7 mouse cellular contexts compared by ENCODE assay signal in the genomic region with DNA sequence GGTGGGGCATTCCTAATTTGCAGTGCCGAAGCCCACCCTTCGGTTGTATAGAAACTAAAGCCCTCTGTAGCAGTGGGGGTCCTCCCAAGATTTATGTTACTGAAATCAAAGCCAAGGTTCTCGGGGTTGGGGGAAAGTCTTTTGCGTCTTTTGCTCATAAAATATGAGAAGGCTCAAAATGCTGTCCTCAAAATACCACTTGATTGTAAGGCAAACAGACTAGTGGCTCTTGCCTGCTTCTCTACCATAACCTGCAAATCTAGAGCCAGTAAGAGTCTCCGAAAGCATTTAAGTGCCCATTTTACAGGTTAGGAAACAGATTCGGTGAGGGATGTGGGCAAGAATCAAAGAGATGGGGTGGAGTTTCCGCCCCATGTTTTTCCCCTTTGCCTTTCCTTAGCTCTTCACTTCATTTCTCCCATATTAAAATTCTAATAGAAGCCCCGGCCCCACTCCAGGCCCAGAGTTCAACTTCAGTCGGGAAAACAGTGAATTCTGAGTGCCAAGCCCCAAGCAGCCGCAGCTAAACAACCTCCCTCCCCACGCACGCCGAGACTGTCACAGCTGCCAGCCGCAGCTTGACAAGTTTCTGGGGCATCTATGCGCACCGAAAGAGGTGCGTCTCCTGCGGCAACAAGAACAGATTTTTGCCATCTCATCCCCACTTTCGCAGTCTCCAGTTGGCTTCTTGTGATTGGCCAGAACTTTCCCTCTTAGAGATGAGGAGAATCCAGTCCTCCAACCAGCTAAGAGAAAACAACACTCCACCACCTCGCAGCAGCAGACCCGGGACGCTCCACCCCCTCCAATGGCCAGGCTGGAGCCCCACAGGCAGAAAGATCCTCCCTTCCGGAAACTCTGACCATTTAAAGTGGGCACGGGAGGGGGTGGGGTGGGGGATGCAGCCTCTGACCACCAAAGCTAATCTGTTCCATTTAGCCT. TPM values are rescaled to one million over a fixed set of nuclear protein-coding genes. Genes with fewer than 3 reads are reported as not detected.
DNase-seq lines count a peak whose midpoint lies in the region; ATAC-seq and TF ChIP-seq lines count a peak whose summit lies in the region.

No protein-coding gene starts in this region.

- no peak for TF ChIP-seq POLR2A in bone marrow macrophage, adult 2 months (IDR thresholded peaks at IDR 0.05; ENCODE audit: borderline replicate concordance, low read depth, low read length)

- peak overlapping the region; percentile 77 for H3K9ac ChIP-seq in embryonic facial prominence, embryonic 14.5 days (ENCODE audit: low read depth, low read length)
- peak overlapping the region; percentile 84 for H3K9ac ChIP-seq in midbrain, embryonic 13.5 days (replicated peaks)
- H3K9ac ChIP-seq in stomach, embryonic 16.5 days (ENCODE audit: low read length), result peak overlapping the region; percentile 76

- H3K9me3 ChIP-seq in embryonic facial prominence, embryonic 14.5 days (ENCODE audit: control insufficient read depth, low read length), result no peaks in the 10 kb centered on the region
- no peaks in the 10 kb centered on the region for H3K9me3 ChIP-seq in limb, embryonic 10.5 days (replicated peaks)
- no peaks in the 10 kb centered on the region for H3K9me3 ChIP-seq in midbrain, embryonic 13.5 days
- H3K9me3 ChIP-seq in stomach, embryonic 16.5 days (replicated peaks; ENCODE audit: control insufficient read depth, low read length), result no peaks in the 10 kb centered on the region

- DNase-seq in embryonic facial prominence, embryonic 14.5 days (ENCODE audit: low spot score), result peak; percentile 94
- peak; percentile 87 for DNase-seq in heart, adult 8-10 months (ENCODE audit: low spot score)
- DNase-seq in kidney, adult 18-20 months, result peak; percentile 68
- peak; percentile 79 for DNase-seq in limb, embryonic 10.5 days (ENCODE audit: low spot score)

- H3K27ac ChIP-seq in bone marrow macrophage, adult 2 months (ENCODE audit: insufficient read depth, low read depth, low read length), result peak overlapping the region; percentile 92
- H3K27ac ChIP-seq in embryonic facial prominence, embryonic 14.5 days (replicated peaks; ENCODE audit: low read depth, low read length), result peak overlapping the region; percentile 95
- peak overlapping the region; percentile 94 for H3K27ac ChIP-seq in limb, embryonic 10.5 days
- H3K27ac ChIP-seq in midbrain, embryonic 13.5 days, result 0 out of 2 replicates have a peak overlapping the region, but pooled peaks have one; percentile 68
- peak overlapping the region; percentile 92 for H3K27ac ChIP-seq in stomach, embryonic 16.5 days (ENCODE audit: low read length)

- H3K4me1 ChIP-seq in bone marrow macrophage, adult 2 months (ENCODE audit: control insufficient read depth, insufficient read depth, low read length), result peaks cover 17% of the 10 kb centered on the region
- H3K4me1 ChIP-seq in embryonic facial prominence, embryonic 14.5 days (ENCODE audit: control insufficient read depth, insufficient read depth, low read length), result peaks cover 21% of the 10 kb centered on the region
- peaks cover 29% of the 10 kb centered on the region for H3K4me1 ChIP-seq in limb, embryonic 10.5 days
- peaks cover 25% of the 10 kb centered on the region for H3K4me1 ChIP-seq in midbrain, embryonic 13.5 days (replicated peaks)
- peaks cover 18% of the 10 kb centered on the region for H3K4me1 ChIP-seq in stomach, embryonic 16.5 days (ENCODE audit: control insufficient read depth, insufficient read depth, low read length)

- TF ChIP-seq CTCF in bone marrow macrophage, adult 2 months (IDR thresholded peaks at IDR 0.05; ENCODE audit: low read depth, low read length), result no peak

- peak; percentile 95 for ATAC-seq in embryonic facial prominence, embryonic 14.5 days (ENCODE audit: low read depth)
- peak; percentile 82 for ATAC-seq in midbrain, embryonic 13.5 days
- peak; percentile 86 for ATAC-seq in stomach, embryonic 16.5 days (ENCODE audit: insufficient read depth, low FRiP score)

- no peaks in the 10 kb centered on the region for H3K27me3 ChIP-seq in embryonic facial prominence, embryonic 14.5 days (replicated peaks; ENCODE audit: control insufficient read depth, insufficient read depth, low read length)
- no peaks in the 10 kb centered on the region for H3K27me3 ChIP-seq in limb, embryonic 10.5 days (ENCODE audit: low read depth, poor library complexity, severe bottlenecking)
- 0 out of 2 replicates have a peak, but pooled peaks cover 5% of the 10 kb centered on the region for H3K27me3 ChIP-seq in midbrain, embryonic 13.5 days
- H3K27me3 ChIP-seq in stomach, embryonic 16.5 days (ENCODE audit: control insufficient read depth, insufficient read depth, low read length), result no peaks in the 10 kb centered on the region

- WGBS in embryonic facial prominence, embryonic 14.5 days, result 2% methylated on average over 24 of the region's 24 CpGs
- 3% methylated on average over 24 of the region's 24 CpGs for WGBS in limb, embryonic 10.5 days
- WGBS in midbrain, embryonic 13.5 days, result 3% methylated on average over 24 of the region's 24 CpGs
- whole genome bisulfite sequencing in stomach, embryonic 16.5 days, result 3% methylated on average over 24 of the region's 24 CpGs

- H3K4me2 ChIP-seq in embryonic facial prominence, embryonic 14.5 days (ENCODE audit: low read depth, low read length), result peak overlapping the region; percentile 94
- peak overlapping the region; percentile 86 for H3K4me2 ChIP-seq in midbrain, embryonic 13.5 days (replicated peaks)
- peak overlapping the region; percentile 94 for H3K4me2 ChIP-seq in stomach, embryonic 16.5 days (ENCODE audit: low read depth, low read length)

- no peaks in the 10 kb centered on the region for H3K36me3 ChIP-seq in embryonic facial prominence, embryonic 14.5 days (ENCODE audit: control insufficient read depth, insufficient read depth, low read length)
- no peaks in the 10 kb centered on the region for H3K36me3 ChIP-seq in limb, embryonic 10.5 days
- H3K36me3 ChIP-seq in midbrain, embryonic 13.5 days, result no peaks in the 10 kb centered on the region
- no peaks in the 10 kb centered on the region for H3K36me3 ChIP-seq in stomach, embryonic 16.5 days (ENCODE audit: control insufficient read depth, insufficient read depth, low read length)

- peak overlapping the region; percentile 68 for H3K4me3 ChIP-seq in bone marrow macrophage, adult 2 months (ENCODE audit: insufficient read depth, low read length)
- H3K4me3 ChIP-seq in embryonic facial prominence, embryonic 14.5 days (ENCODE audit: low read depth, low read length), result peak overlapping the region; percentile 53
- H3K4me3 ChIP-seq in limb, embryonic 10.5 days, result peak overlapping the region; percentile 71
- H3K4me3 ChIP-seq in midbrain, embryonic 13.5 days (replicated peaks), result peak overlapping the region; percentile 61
- H3K4me3 ChIP-seq in stomach, embryonic 16.5 days (replicated peaks; ENCODE audit: low read length), result peak overlapping the region; percentile 57

RNA-seq across cellular contexts. Expression of a gene that starts 33.7 kb away (rescaled TPM):
- not detected in 2 replicates for polyA plus RNA-seq in bone marrow macrophage, adult 2 months (2012; ENCODE audit: insufficient read depth, insufficient read length, missing spikeins)
- 10.3 and 10.4 TPM in 2 replicates for polyA plus RNA-seq in embryonic facial prominence, embryonic 14.5 days (2014; fragmentation: Nextera tagmentation; extraction: Ambion mirVana)
- total RNA-seq in heart, adult 8-10 months (2022), result under 1 TPM; 0.17 to 0.82 (median 0.48) TPM
- 0.36 and 0.39 TPM in 2 replicates for polyA plus RNA-seq in limb, embryonic 10.5 days (2016; fragmentation: Nextera tagmentation; extraction: Ambion mirVana)
- polyA plus RNA-seq in midbrain, embryonic 13.5 days (2015; fragmentation: Nextera tagmentation; extraction: Ambion mirVana), result 78.4 and 90.0 TPM in 2 replicates
- polyA plus RNA-seq in stomach, embryonic 16.5 days (2015; fragmentation: Nextera tagmentation; extraction: Ambion mirVana), result 11.3 and 12.3 TPM in 2 replicates

Comparison
In these comparisons a context has a peak if more than half of its experiments do, and no peak if none do; other contexts are left out.
1. Peak in every context shown above with its lines: DNase-seq, ATAC-seq, H3K4me3 ChIP-seq and H3K27ac ChIP-seq.